Mouse (Mus musculus) right cerebral cortex, postnatal 4 days (tissue): ENCODE measurements around the gene Slc44a4.
"Not testable (repeated sequence)": the region's sequence is repeated elsewhere in the genome, so short reads cannot be mapped to it uniquely, and the experiment has no call there.

Source experiments
- DNase-seq: peaks from one replicate; pipeline ENCODE4 v3.0.0-alpha.2; 2022

Gene Slc44a4

DNA sequence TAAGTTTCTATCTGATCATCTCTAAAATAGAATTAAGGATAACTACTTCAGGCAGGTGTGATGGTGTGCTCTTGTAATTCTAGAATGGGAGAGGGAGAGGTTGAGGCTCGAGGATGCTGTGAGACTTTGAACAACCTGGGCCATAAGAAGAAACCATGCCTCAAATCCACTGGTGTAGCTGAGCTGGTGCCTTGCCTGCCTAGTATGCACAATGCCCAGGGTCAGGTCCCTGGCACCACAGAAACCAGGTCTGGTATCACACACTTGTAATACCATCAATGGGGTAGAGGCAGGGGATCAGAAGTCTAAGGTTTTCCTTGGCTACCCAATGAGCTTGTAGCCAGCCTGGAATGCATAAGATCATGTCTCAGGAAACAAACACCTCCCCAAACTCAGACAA lies 48.6 kb downstream of the Slc44a4 start:
- DNase-seq: no peak

DNA sequence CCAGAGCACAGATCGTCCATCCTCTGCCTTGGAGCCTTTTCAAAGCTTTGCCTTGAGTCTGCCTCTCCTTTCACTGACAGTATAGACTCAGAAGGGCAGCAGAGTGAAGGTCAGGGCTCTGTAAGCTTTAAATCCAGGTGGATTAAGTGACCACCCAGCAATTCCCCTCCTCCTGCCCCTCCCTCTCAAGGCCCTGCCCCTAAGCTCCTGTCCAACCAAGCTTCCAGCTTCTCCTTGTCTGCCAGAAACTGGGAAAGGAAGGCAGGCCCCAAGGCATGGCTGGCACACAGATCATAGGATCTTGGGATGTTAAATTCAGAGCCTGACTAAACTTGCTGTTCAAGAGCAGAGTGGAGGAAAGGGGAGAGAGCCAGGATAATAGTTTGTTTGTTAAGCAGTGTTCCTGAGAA lies 50.4 kb downstream of the Slc44a4 start:
- DNase-seq: no peak

DNA sequence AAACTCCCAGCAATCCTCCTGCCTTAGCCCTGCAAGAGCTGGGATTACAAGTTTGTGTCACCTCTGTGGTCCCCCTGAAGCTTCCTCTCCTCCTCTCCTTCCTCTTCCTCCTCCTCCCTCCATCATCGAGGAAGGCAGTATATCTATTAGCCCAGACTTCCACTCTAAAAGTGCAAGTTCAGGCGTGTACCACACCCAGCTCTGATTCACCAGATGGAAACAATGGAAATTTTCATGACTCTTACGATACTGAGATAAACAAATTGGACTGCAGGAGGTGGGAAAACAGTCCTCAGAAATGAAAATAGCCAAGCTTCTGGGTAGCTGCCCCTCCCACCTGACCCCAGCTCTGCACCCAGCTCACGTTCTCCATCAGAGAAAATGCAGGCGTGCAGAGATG lies 51.4 kb downstream of the Slc44a4 start:
- no peak for DNase-seq

DNA sequence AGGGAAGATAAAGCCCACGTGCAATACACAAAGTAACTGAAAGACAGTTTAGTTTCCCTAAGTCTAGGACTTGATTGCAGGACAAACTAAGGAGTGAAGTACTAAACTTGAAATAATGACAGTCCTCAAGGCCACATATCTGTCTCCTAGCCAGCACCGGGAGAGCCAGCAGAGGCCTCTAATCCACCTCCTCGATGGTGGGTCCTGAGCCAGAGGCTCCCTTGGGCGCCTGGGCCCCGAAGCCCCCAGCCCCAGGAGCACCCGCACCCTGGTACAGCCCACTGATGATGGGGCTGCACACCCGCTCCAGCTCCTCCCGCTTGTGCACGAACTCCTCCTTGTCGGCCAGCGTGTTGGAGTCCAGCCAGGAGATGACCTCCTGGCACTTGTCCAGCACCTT lies 55.6 kb downstream of the Slc44a4 start, which contains the start of gene Gm20481:
Gene Gm20481 (plus strand): TSS at position 91 of the 400 bp plus-strand sequence.
- DNase-seq: not testable (repeated sequence)

DNA sequence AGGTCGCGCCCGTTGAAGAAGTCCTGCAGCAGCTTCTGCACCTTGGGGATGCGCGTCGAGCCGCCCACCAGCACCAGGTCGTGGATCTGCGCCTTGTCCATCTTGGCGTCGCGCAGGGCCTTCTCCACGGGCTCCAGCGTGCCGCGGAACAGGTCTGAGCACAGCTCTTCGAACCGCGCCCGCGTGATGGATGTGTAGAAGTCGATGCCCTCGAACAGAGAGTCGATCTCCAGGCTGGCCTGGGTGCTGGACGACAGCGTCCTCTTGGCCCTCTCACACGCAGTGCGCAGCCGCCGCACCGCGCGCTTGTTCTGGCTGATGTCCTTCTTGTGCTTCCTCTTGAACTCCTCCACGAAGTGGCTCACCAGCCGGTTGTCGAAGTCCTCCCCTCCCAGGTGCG lies 56.6 kb downstream of the Slc44a4 start:
- DNase-seq: not testable (repeated sequence)

DNA sequence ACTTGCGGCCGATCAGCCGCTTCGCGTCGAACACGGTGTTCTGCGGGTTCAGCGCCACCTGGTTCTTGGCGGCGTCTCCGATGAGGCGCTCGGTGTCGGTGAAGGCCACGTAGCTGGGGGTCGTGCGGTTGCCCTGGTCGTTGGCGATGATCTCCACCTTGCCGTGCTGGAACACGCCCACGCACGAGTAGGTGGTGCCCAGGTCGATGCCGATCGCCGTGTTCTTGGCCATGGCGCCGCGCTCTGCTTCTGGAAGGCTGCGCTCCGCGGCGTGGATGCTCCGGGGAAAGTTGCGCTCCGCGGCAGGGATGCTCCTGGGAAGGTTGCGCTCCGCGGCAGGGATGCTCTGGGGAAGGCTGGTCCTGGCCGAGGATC lies 57.4 kb downstream of the Slc44a4 start:
- DNase-seq: not testable (repeated sequence)

DNA sequence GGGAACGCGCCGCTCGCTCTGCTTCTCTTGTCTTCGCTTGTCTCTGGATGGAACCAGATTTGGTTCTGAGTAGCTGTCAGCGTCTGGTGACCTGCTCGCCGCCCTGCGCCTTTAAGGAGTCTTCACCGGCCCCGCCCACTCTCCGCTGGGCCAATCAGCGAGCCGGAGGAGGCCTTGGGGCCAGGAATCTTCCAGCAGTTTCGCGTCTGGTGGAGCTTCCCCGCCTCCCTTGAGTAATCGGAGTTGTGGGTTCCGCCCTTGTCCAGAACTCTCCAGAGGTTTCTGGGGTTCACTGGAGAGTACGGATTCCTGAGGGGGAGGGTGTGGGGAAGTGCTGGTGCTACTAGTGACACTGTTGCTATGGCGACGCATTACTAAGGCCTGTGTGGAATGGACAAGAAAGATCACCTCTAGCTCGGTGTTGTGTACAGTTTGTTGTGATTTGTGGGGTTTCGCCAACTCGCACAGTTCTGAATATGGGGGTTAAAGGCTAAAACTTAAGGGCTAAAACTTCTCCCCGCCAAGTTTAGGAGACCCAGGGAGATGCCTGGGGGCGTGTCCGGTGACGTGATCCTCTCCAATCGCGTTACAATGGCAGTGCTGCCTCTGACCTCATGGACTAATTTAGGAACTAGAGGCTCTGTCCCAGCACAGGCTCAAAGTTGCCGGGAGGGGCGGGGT lies 57.9 kb downstream of the Slc44a4 start, which contains the start of the genes Hspa1a and Hspa1l:
Gene Hspa1a (minus strand): TSS at position 88 of the 681 bp plus-strand sequence.
Gene Hspa1l (plus strand): TSS at position 635 of the 681 bp plus-strand sequence.
- peak; percentile 49 for DNase-seq

DNA sequence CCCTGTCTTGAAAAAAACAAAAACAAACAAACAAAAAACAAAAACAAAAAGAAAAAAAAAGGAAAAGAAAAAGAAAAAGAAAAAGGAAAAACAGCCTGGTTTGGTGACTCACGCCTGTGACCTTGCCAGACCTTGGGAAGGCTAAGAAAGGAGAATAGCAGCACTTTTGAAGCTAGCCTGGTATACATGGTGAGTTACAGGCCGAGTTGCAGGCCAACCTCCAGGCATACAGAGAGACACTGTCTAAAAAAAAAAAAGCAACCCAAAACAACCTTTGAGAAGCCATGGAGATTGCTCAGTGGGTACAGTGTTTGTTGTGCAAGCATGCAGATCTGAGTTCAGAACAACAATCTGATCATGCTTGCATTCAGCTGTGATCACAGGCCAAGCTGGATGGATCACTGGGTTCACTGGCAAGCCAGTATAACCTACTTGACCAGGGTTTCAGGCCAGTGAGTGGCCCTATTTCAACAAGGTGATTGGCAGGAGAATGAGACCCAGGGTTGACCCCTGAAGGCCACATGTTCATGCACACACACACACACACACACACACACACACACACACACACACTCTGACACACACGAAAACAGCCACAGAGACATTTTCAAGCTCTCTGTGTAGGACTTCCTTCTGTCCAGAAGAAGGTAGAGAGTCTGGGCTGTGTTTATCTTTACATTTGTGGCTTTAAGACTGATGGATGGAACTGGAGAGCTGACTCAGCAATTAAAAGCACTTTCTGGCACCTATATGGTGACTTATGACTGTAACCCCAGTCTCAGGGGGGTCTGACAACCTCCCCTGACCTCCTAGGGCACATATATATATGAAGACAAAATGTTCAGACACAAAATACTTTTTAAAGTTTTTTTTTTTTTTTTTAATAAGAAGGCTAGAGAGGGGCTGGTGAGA lies 61.6 kb downstream of the Slc44a4 start:
- DNase-seq: no peak

DNA sequence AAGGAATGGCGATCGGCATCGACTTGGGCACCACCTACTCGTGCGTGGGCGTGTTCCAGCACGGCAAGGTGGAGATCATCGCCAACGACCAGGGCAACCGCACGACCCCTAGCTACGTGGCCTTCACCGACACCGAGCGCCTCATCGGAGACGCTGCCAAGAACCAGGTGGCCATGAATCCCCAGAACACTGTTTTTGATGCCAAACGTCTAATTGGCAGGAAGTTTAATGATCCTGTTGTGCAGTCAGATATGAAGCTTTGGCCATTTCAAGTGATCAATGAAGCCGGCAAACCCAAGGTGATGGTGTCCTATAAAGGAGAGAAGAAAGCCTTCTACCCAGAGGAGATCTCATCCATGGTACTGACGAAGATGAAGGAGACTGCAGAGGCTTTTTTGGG lies 62.7 kb downstream of the Slc44a4 start:
- no peak for DNase-seq

DNA sequence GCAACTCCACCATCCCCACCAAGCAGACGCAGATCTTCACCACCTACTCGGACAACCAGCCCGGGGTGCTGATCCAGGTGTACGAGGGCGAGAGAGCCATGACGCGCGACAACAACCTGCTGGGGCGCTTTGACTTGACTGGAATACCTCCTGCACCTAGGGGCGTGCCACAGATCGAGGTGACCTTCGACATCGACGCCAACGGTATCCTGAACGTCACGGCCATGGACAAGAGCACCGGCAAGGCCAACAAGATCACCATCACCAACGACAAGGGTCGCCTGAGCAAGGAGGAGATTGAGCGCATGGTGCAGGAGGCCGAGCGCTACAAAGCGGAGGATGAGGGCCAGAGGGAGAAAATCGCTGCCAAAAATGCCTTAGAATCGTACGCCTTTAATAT lies 64.0 kb downstream of the Slc44a4 start:
- no peak for DNase-seq

DNA sequence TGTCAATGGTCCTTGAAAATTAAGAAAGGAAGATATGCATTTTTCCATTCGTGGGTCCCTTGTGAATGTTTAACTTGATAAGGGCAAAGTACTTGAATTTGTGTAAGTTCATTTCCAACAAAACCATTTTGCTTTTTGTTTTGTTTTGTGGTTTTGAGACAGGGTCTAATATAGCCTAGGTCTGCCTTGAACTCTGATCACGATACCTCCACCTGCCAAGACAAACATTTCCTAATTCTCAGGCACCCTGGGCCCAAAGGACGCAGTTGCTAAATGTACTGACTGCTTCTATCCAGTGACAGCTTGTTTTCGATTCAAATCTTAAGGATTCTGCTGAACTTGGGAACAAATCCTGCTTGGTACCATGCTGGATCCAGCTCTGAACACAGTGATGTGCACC lies 65.4 kb downstream of the Slc44a4 start:
- no peak for DNase-seq
